Mouse (Mus musculus) lung, embryonic 15.5 days (tissue): ENCODE data around the gene Slamf8. TPM values are rescaled to one million over a fixed set of nuclear protein-coding genes. Genes with fewer than 3 reads are reported as not detected.

Experiments
- polyA plus RNA-seq: library from polyadenylated mRNA; unstranded; fragments of >200 nt; fragmentation: Nextera tagmentation; extraction: Ambion mirVana; gene quantifications from 2 replicates; pipeline ENCODE4 v1.2.1, GENCODE M21; 2015

Gene Slamf8
- polyA plus RNA-seq, 1 experiment from 2014 or later: 0.09 TPM

Other genes with a start within 250 kb of the Slamf8 start
- gene Kcnj10, start 249.4 kb downstream of the Slamf8 start, polyA plus RNA-seq: 0.15 and 0.21 TPM in 2 replicates
- 5.4 and 5.7 TPM in 2 replicates for gene Pigm, start 214.0 kb downstream of the Slamf8 start, polyA plus RNA-seq
- gene Slamf9, start 115.2 kb downstream of the Slamf8 start, polyA plus RNA-seq: 0.31 and 0.51 TPM in 2 replicates
- 21.7 and 22.5 TPM in 2 replicates for gene Igsf9, start 108.8 kb downstream of the Slamf8 start, polyA plus RNA-seq
- 541 and 580 TPM in 2 replicates for gene Tagln2, start 90.5 kb downstream of the Slamf8 start, polyA plus RNA-seq
- gene Cfap45, start 69.8 kb downstream of the Slamf8 start, polyA plus RNA-seq: 8.1 and 10.7 TPM in 2 replicates
- gene Vsig8, start 34.6 kb downstream of the Slamf8 start, polyA plus RNA-seq: 0.24 and 0.47 TPM in 2 replicates
- not detected in 2 replicates for gene Fcrl6, start 12.0 kb upstream of the Slamf8 start, polyA plus RNA-seq
- gene Dusp23, start 42.4 kb upstream of the Slamf8 start, polyA plus RNA-seq: 11.8 and 12.3 TPM in 2 replicates
- gene Crp, start 107.5 kb upstream of the Slamf8 start, polyA plus RNA-seq: 0.09 and 0.30 TPM in 2 replicates